Mouse (Mus musculus) spleen, adult 2 months (tissue): ENCODE data around the gene Mab21l1.

Source experiments
- CTCF ChIP-seq: fragments of 200-500 bp; IDR thresholded peaks from 2 replicates; pipeline ENCODE4 v1.5.1; 2011; ENCODE audit warnings: mild to moderate bottlenecking, inconsistent platforms; ENCODE audit not compliant: insufficient read depth, insufficient read length, insufficient replicate concordance; ENCODE audit errors: extremely low read depth
- POLR2A ChIP-seq: fragments of 200-500 bp; IDR thresholded peaks from 2 replicates; pipeline ENCODE4 v1.6.1; 2011; ENCODE audit warnings: low read depth, low read length, inconsistent platforms

DNA sequence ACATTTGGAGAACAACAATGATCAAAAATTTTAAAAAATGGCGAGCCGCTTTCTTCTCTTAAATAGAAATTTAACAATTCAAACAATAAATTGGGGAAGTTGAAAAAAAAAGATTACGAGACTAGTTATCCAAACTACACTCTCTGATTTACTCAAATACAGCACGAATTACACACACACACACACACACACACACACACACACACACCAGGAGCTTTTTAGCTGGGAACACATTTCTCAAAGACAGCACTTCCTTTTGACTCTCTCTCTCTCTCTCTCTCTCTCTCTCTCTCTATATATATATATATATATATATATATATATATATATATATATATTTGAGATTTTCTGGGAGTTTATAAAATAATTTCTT lies 5.9 kb downstream of the Mab21l1 start:
- TF ChIP-seq CTCF = no peak
- TF ChIP-seq POLR2A = no peak
